ENCODE assay signal across 16 mouse cellular contexts in the genomic region with DNA sequence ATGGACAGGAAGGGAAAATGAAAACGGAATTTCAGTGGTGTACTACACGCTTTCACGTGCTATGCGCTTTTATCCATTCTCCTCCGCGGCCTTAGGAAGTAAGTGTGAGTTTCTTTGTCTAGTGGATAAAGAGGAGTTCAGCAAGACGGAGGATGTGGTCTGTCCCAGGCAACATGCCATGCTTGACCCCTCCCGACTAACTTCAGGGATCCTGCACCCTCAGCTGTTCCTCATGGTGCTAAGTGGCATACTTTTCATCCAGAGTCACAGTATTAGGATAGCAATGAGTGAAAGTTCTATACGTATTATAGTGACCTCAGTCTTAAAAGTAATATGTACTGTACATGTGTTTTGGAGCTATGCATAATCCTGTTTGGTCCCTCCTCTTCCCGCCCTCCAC. TPM values are rescaled to one million over a fixed set of nuclear protein-coding genes. Genes with fewer than 3 reads are reported as not detected.
DNase-seq lines count a peak whose midpoint lies in the region; ATAC-seq and TF ChIP-seq lines count a peak whose summit lies in the region.
"Had no signal": no experiment of that assay in that cellular context is flagged by ENCODE, and none has a peak within 500 bp of the region (broad histone marks: within the 10 kb centered on the region; RNA-seq: fewer than 3 reads in every experiment).

No protein-coding gene starts in this region.

- H3K4me3 ChIP-seq in cerebellum, adult 2 months (replicated peaks; ENCODE audit: insufficient read depth, low read depth, low read length): no peak overlapping the region
- no peak overlapping the region for H3K4me3 ChIP-seq in neural tube, embryonic 11.5 days (ENCODE audit: low read depth, low read length)
- no peak overlapping the region; the same call in 1 of the 2 replicates for H3K4me3 ChIP-seq in midbrain, embryonic 14.5 days (replicated peaks; ENCODE audit: low read depth, low read length)
- H3K4me3 ChIP-seq: erythroblast, embryonic 14.5 days; liver, embryonic 15.5 days; stomach, embryonic 15.5 days had no signal

- no peak overlapping the region for H3K4me2 ChIP-seq in neural tube, embryonic 11.5 days (ENCODE audit: low read depth)
- peak overlapping the region; percentile 31 for H3K4me2 ChIP-seq in midbrain, embryonic 14.5 days (ENCODE audit: low read length)
- H3K4me2 ChIP-seq: liver, embryonic 15.5 days; stomach, embryonic 15.5 days had no signal

- H3K27me3 ChIP-seq in cerebellum, adult 2 months (ENCODE audit: control insufficient read depth, insufficient read depth, low read length): no peaks in the 10 kb centered on the region
- no peaks in the 10 kb centered on the region for H3K27me3 ChIP-seq in neural tube, embryonic 11.5 days (ENCODE audit: control insufficient read depth, insufficient read depth, low read length)
- H3K27me3 ChIP-seq in midbrain, embryonic 14.5 days (ENCODE audit: control insufficient read depth, insufficient read depth, low read length): no peaks in the 10 kb centered on the region
- H3K27me3 ChIP-seq: CH12.LX; liver, embryonic 15.5 days; stomach, embryonic 15.5 days had no signal

- DNase-seq in cerebellum, postnatal 10 days: peak; percentile 26 to 35
- no peak for DNase-seq in cerebellum, adult 2 months
- DNase-seq in neural tube, embryonic 11.5 days (ENCODE audit: low spot score): no peak
- no peak for DNase-seq in neural tube, embryonic 10.5 days (ENCODE audit: extremely low spot score, low spot score)
- DNase-seq in midbrain, embryonic 14.5 days: no peak
- DNase-seq in c-Kit-positive CD71-positive TER-119-positive erythroid progenitor cells, embryonic 14.5 days (ENCODE audit: low spot score): no peak
- DNase-seq in cerebellum, adult 11 months: no peak
- DNase-seq: adrenal gland, postnatal 36 days; kidney, adult 2 months; thymus, postnatal 25 days had no signal

- TF ChIP-seq POLR2A in cerebellum, adult 2 months (IDR thresholded peaks at IDR 0.05; ENCODE audit: borderline replicate concordance, insufficient read depth, low read length): no peak

- TF ChIP-seq CTCF in cerebellum, adult 2 months (IDR thresholded peaks at IDR 0.05; ENCODE audit: borderline replicate concordance, insufficient read depth, low read depth, low read length): no peak

- ATAC-seq in neural tube, embryonic 11.5 days (ENCODE audit: insufficient read depth, low FRiP score, low TSS enrichment): peak; percentile 10; the same call in 1 of the 2 replicates
- ATAC-seq in midbrain, embryonic 14.5 days (ENCODE audit: low FRiP score, low TSS enrichment): no peak
- no peak for ATAC-seq in frontal cortex, adult (ENCODE audit: low TSS enrichment)
- ATAC-seq: activated CD4-positive, CD25-positive, alpha-beta regulatory T cell, adult 4 months had no signal

- H3K27ac ChIP-seq in cerebellum, adult 2 months (ENCODE audit: insufficient read depth, low read length): no peak overlapping the region
- H3K27ac ChIP-seq in neural tube, embryonic 11.5 days (ENCODE audit: low read depth, low read length): peak overlapping the region; percentile 51
- peak overlapping the region; percentile 39 for H3K27ac ChIP-seq in midbrain, embryonic 14.5 days (replicated peaks; ENCODE audit: low read depth, low read length)
- H3K27ac ChIP-seq: liver, embryonic 15.5 days; stomach, embryonic 15.5 days had no signal

- WGBS in cerebellum, adult 2 months: 44% methylated on average over 10 of the region's 10 CpGs
- WGBS in neural tube, embryonic 11.5 days: 67% methylated on average over 10 of the region's 10 CpGs
- 59% methylated on average over 10 of the region's 10 CpGs for WGBS in midbrain, embryonic 14.5 days

- peaks cover 2% of the 10 kb centered on the region; the same call in 1 of the 2 replicates for H3K4me1 ChIP-seq in cerebellum, adult 2 months (ENCODE audit: control insufficient read depth, insufficient read depth, low read length)
- H3K4me1 ChIP-seq in neural tube, embryonic 11.5 days (ENCODE audit: control insufficient read depth, insufficient read depth, low read length): peaks cover 15% of the 10 kb centered on the region
- H3K4me1 ChIP-seq in midbrain, embryonic 14.5 days (ENCODE audit: control insufficient read depth, insufficient read depth, low read length): peaks cover 31% of the 10 kb centered on the region
- H3K4me1 ChIP-seq: stomach, embryonic 15.5 days had no signal

- H3K9me3 ChIP-seq in neural tube, embryonic 11.5 days (ENCODE audit: control insufficient read depth, low read length): no peaks in the 10 kb centered on the region
- H3K9me3 ChIP-seq in midbrain, embryonic 14.5 days (ENCODE audit: control insufficient read depth, low read length): no peaks in the 10 kb centered on the region
- H3K9me3 ChIP-seq: liver, embryonic 15.5 days; stomach, embryonic 15.5 days had no signal

- no peaks in the 10 kb centered on the region for H3K36me3 ChIP-seq in neural tube, embryonic 11.5 days (ENCODE audit: control insufficient read depth, insufficient read depth, low read length)
- no peaks in the 10 kb centered on the region for H3K36me3 ChIP-seq in midbrain, embryonic 14.5 days (ENCODE audit: control insufficient read depth, insufficient read depth, low read length)
- H3K36me3 ChIP-seq: liver, embryonic 15.5 days; stomach, embryonic 15.5 days had no signal

- no peak overlapping the region for H3K9ac ChIP-seq in neural tube, embryonic 11.5 days (ENCODE audit: low read length)
- no peak overlapping the region for H3K9ac ChIP-seq in midbrain, embryonic 14.5 days (replicated peaks; ENCODE audit: low read length)
- H3K9ac ChIP-seq: liver, embryonic 15.5 days; stomach, embryonic 15.5 days had no signal

RNA-seq across cellular contexts. Expression of a gene that starts 4.6 kb away (rescaled TPM):
- polyA plus RNA-seq in cerebellum, adult 2 months (2012; rRNA removed): 10.7 and 11.6 TPM in 2 replicates
- polyA plus RNA-seq in neural tube, embryonic 11.5 days (2014; fragmentation: Nextera tagmentation; extraction: Ambion mirVana): 7.9 and 10.3 TPM in 2 replicates
- 2.9 and 3.2 TPM in 2 replicates for polyA plus RNA-seq in midbrain, embryonic 14.5 days (2014; fragmentation: Nextera tagmentation; extraction: Ambion mirVana)

RNA-seq across cellular contexts. Expression of a gene that starts 29.6 kb away (rescaled TPM):
- polyA plus RNA-seq in cerebellum, adult 2 months (2012; rRNA removed): 10.5 and 10.6 TPM in 2 replicates
- 11.5 TPM in 2 replicates for polyA plus RNA-seq in neural tube, embryonic 11.5 days (2014; fragmentation: Nextera tagmentation; extraction: Ambion mirVana)
- polyA plus RNA-seq in midbrain, embryonic 14.5 days (2014; fragmentation: Nextera tagmentation; extraction: Ambion mirVana): 5.5 and 7.9 TPM in 2 replicates
- polyA plus RNA-seq: activated CD4-positive, CD25-positive, alpha-beta regulatory T cell, adult 4 months had no signal

Comparison
In these comparisons a context has a peak if more than half of its experiments do, and no peak if none do; other contexts are left out.
1. DNase-seq: peak in cerebellum, postnatal 10 days (2 of 2); none in cerebellum, adult 2 months (0 of 2), neural tube, embryonic 11.5 days (single experiment), neural tube, embryonic 10.5 days (single experiment), midbrain, embryonic 14.5 days (single experiment), c-Kit-positive CD71-positive TER-119-positive erythroid progenitor cells, embryonic 14.5 days (single experiment) and cerebellum, adult 11 months (single experiment).